Mouse (Mus musculus): ENCODE data around the gene Hlf.

Hlf gene

GRCm38 (mm10) chr11:90370789-90371291 is 19.9 kb downstream of the Hlf start:
- DNase-seq (ENCODE audit: low spot score) = no peak

GRCm38 (mm10) chr11:90370367-90370766 is 20.3 kb downstream of the Hlf start:
- DNase-seq (ENCODE audit: low spot score) = no peak

GRCm38 (mm10) chr11:90369605-90370004 is 21.1 kb downstream of the Hlf start:
- DNase-seq (ENCODE audit: low spot score) = peak; percentile 71

GRCm38 (mm10) chr11:90369115-90369514 is 21.6 kb downstream of the Hlf start:
- DNase-seq (ENCODE audit: low spot score) = no peak

GRCm38 (mm10) chr11:90367894-90368860 is 22.5 kb downstream of the Hlf start:
- DNase-seq (ENCODE audit: low spot score) = no peak

- DNase-seq (ENCODE audit: low spot score) = no peak
Observed at GRCm38 (mm10) chr11:90364865-90365264, 25.8 kb downstream of the Hlf start.

- DNase-seq (ENCODE audit: low spot score) = no peak
Observed at GRCm38 (mm10) chr11:90363821-90364497, 26.7 kb downstream of the Hlf start.

GRCm38 (mm10) chr11:90363406-90363805 is 27.3 kb downstream of the Hlf start:
- DNase-seq (ENCODE audit: low spot score) = peak; percentile 34

- DNase-seq (ENCODE audit: low spot score) = no peak
Observed at GRCm38 (mm10) chr11:90360536-90360935, 30.2 kb downstream of the Hlf start.

- DNase-seq (ENCODE audit: low spot score) = no peak
Observed at GRCm38 (mm10) chr11:90358063-90358462, 32.6 kb downstream of the Hlf start.

GRCm38 (mm10) chr11:90357371-90357770 is 33.3 kb downstream of the Hlf start:
- no peak for DNase-seq (ENCODE audit: low spot score)

GRCm38 (mm10) chr11:90356495-90357304 is 34.0 kb downstream of the Hlf start:
- DNase-seq (ENCODE audit: low spot score) = no peak

GRCm38 (mm10) chr11:90356036-90356435 is 34.7 kb downstream of the Hlf start:
- no peak for DNase-seq (ENCODE audit: low spot score)

GRCm38 (mm10) chr11:90355270-90355681 is 35.4 kb downstream of the Hlf start:
- peak; percentile 58 for DNase-seq (ENCODE audit: low spot score)

GRCm38 (mm10) chr11:90352696-90353095 is 38.0 kb downstream of the Hlf start:
- no peak for DNase-seq (ENCODE audit: low spot score)

- DNase-seq (ENCODE audit: low spot score) = no peak
Observed at GRCm38 (mm10) chr11:90350153-90350512, 40.6 kb downstream of the Hlf start.

- no peak for DNase-seq (ENCODE audit: low spot score)
Observed at GRCm38 (mm10) chr11:90349486-90350152, 41.1 kb downstream of the Hlf start.

- DNase-seq (ENCODE audit: low spot score) = no peak
Observed at GRCm38 (mm10) chr11:90347667-90348459, 42.8 kb downstream of the Hlf start.

GRCm38 (mm10) chr11:90345746-90346145 is 44.9 kb downstream of the Hlf start:
- no peak for DNase-seq (ENCODE audit: low spot score)

- DNase-seq (ENCODE audit: low spot score) = no peak
Observed at GRCm38 (mm10) chr11:90342858-90343257, 47.8 kb downstream of the Hlf start.

- DNase-seq (ENCODE audit: low spot score) = no peak
Observed at GRCm38 (mm10) chr11:90342267-90342666, 48.4 kb downstream of the Hlf start.
